Mouse (Mus musculus) heart, embryonic 14.5 days (tissue): ENCODE data around the gene BC024978. TPM values are rescaled to one million over a fixed set of nuclear protein-coding genes. Genes with fewer than 3 reads are reported as not detected.

Experiments used
- ATAC-seq: fragments of 200-750 bp; cut with Nextera tagmentation; 2 replicates; pipeline ENCODE4 v1.8.0; 2017; ENCODE audit warnings: low read depth, moderate TSS enrichment; ENCODE audit not compliant: insufficient number of reproducible peaks, insufficient read depth, low FRiP score
- H3K27ac ChIP-seq, 2 experiments: fragments of 200-500 bp in 1 of 2; fragments of 300-500 bp in 1 of 2; sonication (generic) in 1 of 2; replicated peaks in 1 of 2; 2 replicates each; pipeline ENCODE4 v1.5.1; 2012 to 2014; ENCODE audit warnings: low read depth in 2 of 2, low read length in 2 of 2, control low read depth in 1 of 2, mild to moderate bottlenecking in 1 of 2, mixed read lengths in 1 of 2; ENCODE audit not compliant: control insufficient read depth in 1 of 2, insufficient read depth in 1 of 2
- H3K27me3 ChIP-seq: fragments of 300-500 bp; sonication (generic); 2 replicates; pipeline ENCODE4 v1.6.1; 2014; ENCODE audit warnings: mild to moderate bottlenecking, low read length, control low read depth; ENCODE audit not compliant: control insufficient read depth, insufficient read depth
- H3K36me3 ChIP-seq: fragments of 300-500 bp; sonication (generic); 2 replicates; pipeline ENCODE4 v1.6.1; 2014; ENCODE audit warnings: mild to moderate bottlenecking, control low read depth, low read length, mixed read lengths; ENCODE audit not compliant: control insufficient read depth, insufficient read depth
- H3K4me1 ChIP-seq, 2 experiments: fragments of 200-500 bp in 1 of 2; fragments of 300-500 bp in 1 of 2; sonication (generic) in 1 of 2; 2 replicates each; pipeline ENCODE4 v1.6.1; 2012 to 2014; ENCODE audit warnings: low read length in 2 of 2, control low read depth in 1 of 2, mixed read lengths in 1 of 2; ENCODE audit not compliant: control insufficient read depth in 2 of 2, insufficient read depth in 2 of 2
- H3K4me2 ChIP-seq: fragments of 300-500 bp; sonication (generic); 2 replicates; pipeline ENCODE4 v1.6.1; 2014; ENCODE audit warnings: mild to moderate bottlenecking, low read length
- H3K4me3 ChIP-seq, 2 experiments: fragments of 200-500 bp in 1 of 2; fragments of 300-500 bp in 1 of 2; sonication (generic) in 1 of 2; 2 replicates each; pipeline ENCODE4 v1.5.1; 2012 to 2014; ENCODE audit warnings: low read length in 2 of 2, mild to moderate bottlenecking in 2 of 2, control low read depth in 1 of 2, low read depth in 1 of 2, moderate library complexity in 1 of 2; ENCODE audit not compliant: control insufficient read depth in 1 of 2, insufficient read depth in 1 of 2
- H3K9ac ChIP-seq: fragments of 300-500 bp; sonication (generic); 2 replicates; pipeline ENCODE4 v1.6.1; 2014; ENCODE audit warnings: mild to moderate bottlenecking, low read length
- H3K9me3 ChIP-seq: fragments of 300-500 bp; sonication (generic); 2 replicates; pipeline ENCODE4 v1.6.1; 2016; ENCODE audit warnings: low read length, control low read depth; ENCODE audit not compliant: control insufficient read depth
- WGBS: fragments of 180-500 bp; shearing (Covaris S2); extraction: QIAGEN DNeasy Blood & Tissue Kit; methylation state at CpG from one replicate; pipeline ENCODE4 v1.1.7; 2014; 5-methylcytosine and 5-hydroxymethylcytosine counted together
- polyA plus RNA-seq: library from polyadenylated mRNA; unstranded; fragments of >200 nt; fragmentation: Nextera tagmentation; extraction: Ambion mirVana; gene quantifications from 2 replicates; pipeline ENCODE4 v1.2.1, GENCODE M21; 2014

The BC024978 gene
- polyA plus RNA-seq, 1 experiment from 2014 or later: 3.7 TPM

- Histone ChIP-seq H3K9ac (no peak overlapping the region), H3K27ac (no peak overlapping the region), H3K4me1 (peaks cover 2 to 9% of the 10 kb centered on the region in 2 experiments; a peak in 3 of 4 replicates), H3K4me3 (no peak overlapping the region), H3K36me3 (0 out of 2 replicates have a peak, but pooled peaks cover 3% of the 10 kb centered on the region), H3K27me3 (no peaks in the 10 kb centered on the region), H3K9me3 (no peaks in the 10 kb centered on the region), H3K4me2 (no peak overlapping the region)
- 81% methylated on average over 6 of the region's 6 CpGs for WGBS
- no peak for ATAC-seq
These were observed 56.4 kb downstream of the BC024978 start for GRCm38 (mm10) chr7:27251946-27252345.

- Histone ChIP-seq H3K9me3 (no peaks in the 10 kb centered on the region), H3K36me3 (no peaks in the 10 kb centered on the region), H3K27me3 (no peaks in the 10 kb centered on the region), H3K9ac (no peak overlapping the region), H3K4me3 (no peak overlapping the region), H3K27ac (no peak overlapping the region), H3K4me1 (peaks cover 17 to 19% of the 10 kb centered on the region in 2 experiments), H3K4me2 (no peak overlapping the region)
- no peak for ATAC-seq
- 58% methylated on average over 3 of the region's 3 CpGs for WGBS
These were observed 60.1 kb downstream of the BC024978 start for GRCm38 (mm10) chr7:27255721-27256120.

DNA sequence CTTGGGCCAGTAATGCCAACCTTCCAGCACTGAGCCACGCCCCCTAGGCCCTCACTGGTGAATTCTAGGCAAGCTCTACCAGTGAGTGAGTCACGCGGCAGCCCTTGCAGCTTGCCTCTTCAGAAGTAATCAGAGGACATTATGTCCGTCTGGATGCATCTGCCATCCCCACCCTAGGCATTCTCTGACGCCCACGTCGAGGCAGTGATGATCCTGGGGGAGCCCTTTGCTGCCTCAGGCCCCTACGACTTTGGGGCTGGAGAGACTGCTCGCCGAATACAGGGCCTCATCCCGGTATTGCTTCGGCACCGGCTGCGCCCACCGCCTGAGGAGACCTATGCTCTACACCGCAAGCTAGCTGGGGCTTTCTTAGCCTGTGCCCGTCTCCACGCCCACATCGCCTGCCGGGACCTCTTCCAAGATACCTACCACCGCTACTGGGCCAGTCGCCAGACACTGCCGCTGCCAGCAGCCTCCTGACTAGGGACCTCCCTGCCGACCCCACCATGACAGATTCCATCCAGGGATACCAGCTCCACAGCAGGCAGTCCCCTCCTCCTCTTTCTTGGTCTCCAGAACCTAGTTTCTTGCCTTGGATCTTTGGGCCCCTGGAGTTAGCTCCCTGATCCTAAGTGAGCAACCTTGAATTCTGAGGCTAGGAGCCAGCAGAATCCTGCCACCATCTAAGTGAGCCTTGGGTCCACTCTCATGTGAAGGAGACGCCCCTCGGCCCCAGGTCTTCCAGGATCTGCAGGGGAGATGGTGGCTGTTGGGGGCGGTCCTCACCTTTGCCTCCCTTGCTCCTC is 61.7 kb downstream of the BC024978 start:
- ATAC-seq: 0 out of 2 replicates have a peak, but pooled peaks have one; percentile 23
- Histone ChIP-seq H3K4me2 (peak overlapping the region; percentile 92), H3K4me3 (peak overlapping the region; percentile 16 to 81; a peak in 2 of 4 replicates), H3K9ac (peak overlapping the region; percentile 53), H3K27ac (peak overlapping the region; percentile 53 to 55; a peak in 3 of 4 replicates), H3K9me3 (no peaks in the 10 kb centered on the region), H3K27me3 (no peaks in the 10 kb centered on the region), H3K4me1 (peaks cover 17 to 19% of the 10 kb centered on the region in 2 experiments), H3K36me3 (peaks cover 4% of the 10 kb centered on the region)
- WGBS: 15% methylated on average over 27 of the region's 27 CpGs

- ATAC-seq: no peak
- Histone ChIP-seq H3K4me1 (peaks cover 17 to 19% of the 10 kb centered on the region in 2 experiments), H3K9ac (peak overlapping the region; percentile 82), H3K27ac (peak overlapping the region in 1 of 2 experiments; percentile 55; a peak in 2 of 4 replicates), H3K27me3 (no peaks in the 10 kb centered on the region), H3K4me2 (peak overlapping the region; percentile 92), H3K4me3 (peak overlapping the region; percentile 74 to 81), H3K36me3 (peaks cover 10% of the 10 kb centered on the region), H3K9me3 (no peaks in the 10 kb centered on the region)
- 6% methylated on average over 6 of the region's 6 CpGs for WGBS
These were observed 62.2 kb downstream of the BC024978 start for GRCm38 (mm10) chr7:27257852-27258204.

DNA sequence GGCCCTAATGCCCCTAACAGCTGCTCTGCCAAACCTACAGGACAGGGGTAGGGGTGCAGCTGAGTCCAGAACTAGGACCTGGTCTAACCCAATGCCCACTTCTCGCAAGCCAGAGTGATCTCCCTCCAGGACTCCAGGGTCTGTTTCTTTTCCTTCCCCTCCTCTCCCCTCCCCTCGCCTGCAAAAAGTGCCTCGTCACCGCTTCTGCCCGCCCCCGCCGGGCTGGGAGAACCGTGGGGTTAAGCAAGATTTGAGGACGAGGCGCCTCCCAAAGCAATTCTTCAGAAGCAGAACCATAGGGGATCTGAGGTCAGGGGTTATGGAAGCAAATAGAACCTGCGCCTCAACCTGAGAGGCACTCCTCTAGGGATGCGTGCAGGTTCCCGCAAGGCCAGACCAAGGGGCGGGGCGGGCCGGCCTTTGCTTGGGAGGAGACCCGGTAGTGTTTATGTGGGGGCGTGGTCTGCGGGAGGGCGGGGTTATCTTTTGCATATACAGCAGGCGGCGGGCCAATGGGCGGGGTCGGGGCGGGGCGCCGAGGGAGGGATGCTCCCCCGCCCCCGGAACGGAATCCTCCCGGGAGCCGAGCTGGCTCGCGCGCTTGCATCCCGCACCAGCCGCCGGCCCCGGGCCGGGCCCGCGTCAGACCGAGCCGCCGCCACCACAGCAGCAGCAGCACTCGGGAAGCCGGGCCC is 62.8 kb downstream of the BC024978 start, which contains the start of gene Numbl:
TSS of gene Numbl (plus strand) at position 229 of the 695 bp plus-strand sequence.
- Histone ChIP-seq H3K27me3 (no peaks in the 10 kb centered on the region), H3K9me3 (no peaks in the 10 kb centered on the region), H3K4me3 (peak within 1 kb of the TSS; percentile 74 to 81), H3K9ac (peak within 1 kb of the TSS; percentile 82), H3K4me2 (peak within 1 kb of the TSS; percentile 92), H3K27ac (peak within 1 kb of the TSS; percentile 53 to 55), H3K36me3 (peaks cover 12% of the 10 kb centered on the region), H3K4me1 (peaks cover 17 to 19% of the 10 kb centered on the region in 2 experiments)
- WGBS: under 1% methylated on average over 46 of the region's 47 CpGs
- ATAC-seq: peak; percentile 80

DNA sequence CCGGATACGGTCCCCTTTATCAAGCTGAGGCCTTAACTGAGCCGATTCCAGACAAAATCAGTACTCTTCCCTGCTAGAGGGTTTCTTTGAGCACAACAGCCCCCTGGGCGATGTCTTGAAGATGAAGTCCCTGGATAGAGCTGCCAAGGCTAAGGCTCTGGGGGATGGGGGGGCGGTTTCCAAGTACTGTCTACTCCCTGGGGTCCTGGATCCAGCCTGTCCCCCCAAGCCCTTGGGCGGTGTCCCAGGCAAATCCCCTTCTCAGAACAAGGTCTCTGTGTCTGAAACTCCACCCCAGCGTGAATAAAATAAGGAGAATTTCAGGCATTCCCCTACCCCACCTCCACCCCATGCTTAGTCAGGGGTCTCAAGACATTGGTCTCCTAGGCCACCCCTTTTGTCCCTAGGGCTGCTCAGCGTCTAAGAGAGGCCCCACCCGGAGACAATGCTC is 63.7 kb downstream of the BC024978 start:
- Histone ChIP-seq H3K27me3 (no peaks in the 10 kb centered on the region), H3K36me3 (peaks cover 19% of the 10 kb centered on the region), H3K9ac (peak overlapping the region; percentile 82), H3K4me3 (peak overlapping the region; percentile 71 to 81), H3K4me2 (peak overlapping the region; percentile 92), H3K4me1 (peaks cover 17 to 19% of the 10 kb centered on the region in 2 experiments), H3K9me3 (no peaks in the 10 kb centered on the region), H3K27ac (peak overlapping the region in 1 of 2 experiments; percentile 14; a peak in 2 of 4 replicates)
- 4% methylated on average over 9 of the region's 9 CpGs for WGBS
- ATAC-seq: no peak

- no peak overlapping the region for H3K27ac ChIP-seq
These were observed 64.2 kb downstream of the BC024978 start for GRCm38 (mm10) chr7:27259771-27260170.

More at GRCm38 (mm10) chr7:27259771-27260170, 64.2 kb downstream of the BC024978 start:
- Histone ChIP-seq H3K4me3 (peak overlapping the region; percentile 71 to 81), H3K4me1 (peaks cover 17 to 19% of the 10 kb centered on the region in 2 experiments), H3K9ac (peak overlapping the region; percentile 82), H3K9me3 (no peaks in the 10 kb centered on the region), H3K4me2 (peak overlapping the region; percentile 92), H3K36me3 (peaks cover 24% of the 10 kb centered on the region), H3K27me3 (no peaks in the 10 kb centered on the region)
- no peak for ATAC-seq
- 36% methylated on average over 5 of the region's 5 CpGs for WGBS
